Comparison of ENCODE assay signal across 18 mouse cellular contexts in the genomic region with DNA sequence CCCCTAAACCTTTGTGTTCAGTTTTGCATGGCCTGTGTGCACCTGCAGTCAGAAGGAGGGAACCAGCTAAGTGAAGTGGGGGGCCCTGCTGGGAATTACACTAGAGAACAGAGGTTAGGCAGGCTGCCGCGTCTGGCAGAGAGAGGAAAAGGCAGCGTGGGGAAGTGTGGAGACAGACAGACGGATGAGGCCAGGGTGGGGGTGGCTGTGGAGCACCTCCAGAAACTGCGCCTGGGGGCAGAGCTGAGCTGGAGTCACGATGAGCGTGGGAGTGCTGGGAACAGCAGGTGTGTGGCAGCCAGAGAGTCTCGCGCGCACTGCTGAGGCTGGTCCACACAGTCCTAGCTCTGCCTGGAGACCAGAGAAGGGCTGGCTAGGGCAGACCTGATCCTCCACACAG. TPM values are rescaled to one million over a fixed set of nuclear protein-coding genes. Genes with fewer than 3 reads are reported as not detected.
A peak's percentile ranks its signal among the peaks of the same experiment; 100 is the strongest.
DNase-seq lines count a peak whose midpoint lies in the region; ATAC-seq and TF ChIP-seq lines count a peak whose summit lies in the region.
"Had no signal": no experiment of that assay in that cellular context is flagged by ENCODE, and none has a peak within 500 bp of the region (broad histone marks: within the 10 kb centered on the region; RNA-seq: fewer than 3 reads in every experiment).

No protein-coding gene starts in this region.

- H3K9ac ChIP-seq in liver, embryonic 11.5 days (ENCODE audit: low read depth, low read length) = no peak overlapping the region
- H3K9ac ChIP-seq: heart, embryonic 15.5 days; liver, embryonic 14.5 days had no signal

- no peaks in the 10 kb centered on the region for H3K36me3 ChIP-seq in liver, embryonic 11.5 days (ENCODE audit: control insufficient read depth, insufficient read depth, low read length)
- H3K36me3 ChIP-seq: heart, embryonic 15.5 days had no signal

- no peaks in the 10 kb centered on the region for H3K9me3 ChIP-seq in liver, embryonic 11.5 days (ENCODE audit: control insufficient read depth, low read length)
- H3K9me3 ChIP-seq: heart, embryonic 15.5 days; limb, embryonic 10.5 days had no signal

- ATAC-seq in liver, embryonic 11.5 days (replicated peaks; ENCODE audit: low FRiP score) = no peak
- ATAC-seq: hindbrain, embryonic 16.5 days had no signal

- TF ChIP-seq CTCF in layer of hippocampus, adult 2 months (conservative IDR thresholded peaks at IDR 0.05) = no peak; the same call in 1 of the 2 replicates

- H3K4me3 ChIP-seq in layer of hippocampus, adult 2 months = no peak overlapping the region
- H3K4me3 ChIP-seq in liver, embryonic 11.5 days (ENCODE audit: low read depth, low read length) = no peak overlapping the region
- H3K4me3 ChIP-seq: heart, embryonic 15.5 days had no signal

- WGBS in liver, embryonic 11.5 days = 62% methylated on average over 10 of the region's 10 CpGs

- no peak overlapping the region for H3K4me2 ChIP-seq in liver, embryonic 11.5 days

- DNase-seq in thymus, postnatal 14 days = peak; percentile 18
- DNase-seq in thymus, adult 18-20 months = no peak
- DNase-seq in layer of hippocampus, adult 2 months (ENCODE audit: low spot score in 2 of 2) = peak; percentile 81 to 87
- DNase-seq in left cerebral cortex, adult 9 months (ENCODE audit: low spot score in 2 of 2) = peak; percentile 73 to 88
- peak; percentile 90 for DNase-seq in telencephalon, adult 2 months (ENCODE audit: low read depth, low spot score)
- no peak for DNase-seq in natural killer cell, adult 2 months (ENCODE audit: low spot score in 2 of 2)
- DNase-seq in liver, embryonic 11.5 days (ENCODE audit: low spot score) = no peak
- DNase-seq in retina, embryonic 14.5 days (ENCODE audit: low spot score) = no peak
- DNase-seq: adrenal gland, postnatal 36 days; gastrocnemius, postnatal 25 days; kidney, adult 2 months; lung, postnatal 10 days; spleen, adult 18-20 months had no signal

- H3K27me3 ChIP-seq in liver, embryonic 11.5 days (replicated peaks; ENCODE audit: control insufficient read depth, insufficient read depth, low read length) = peaks cover 8% of the 10 kb centered on the region
- H3K27me3 ChIP-seq: heart, embryonic 15.5 days had no signal

- peaks cover 13% of the 10 kb centered on the region for H3K4me1 ChIP-seq in liver, embryonic 11.5 days (replicated peaks; ENCODE audit: control insufficient read depth, insufficient read depth, low read length)

- H3K27ac ChIP-seq in layer of hippocampus, adult 2 months = peak overlapping the region; percentile 67
- no peak overlapping the region for H3K27ac ChIP-seq in liver, embryonic 11.5 days (ENCODE audit: low read depth, low read length)
- H3K27ac ChIP-seq: liver, embryonic 14.5 days had no signal

RNA-seq across cellular contexts. Expression of a gene that starts 10.6 kb away (rescaled TPM):
- 10 to 100 TPM; 69.5 to 71.8 TPM for total RNA-seq in layer of hippocampus, adult 2 months (2021)
- polyA plus RNA-seq in liver, embryonic 11.5 days (2014; fragmentation: Nextera tagmentation; extraction: Ambion mirVana) = 20.6 and 20.7 TPM in 2 replicates

RNA-seq across cellular contexts. Expression of a gene that starts 25.4 kb away (rescaled TPM):
- total RNA-seq in layer of hippocampus, adult 2 months (2021) = 1 to 10 TPM; 6.4 to 6.8 TPM
- 153 and 165 TPM in 2 replicates for polyA plus RNA-seq in liver, embryonic 11.5 days (2014; fragmentation: Nextera tagmentation; extraction: Ambion mirVana)

RNA-seq across cellular contexts. Expression of a gene that starts 25.5 kb away (rescaled TPM):
- 10 to 100 TPM; 37.0 to 42.9 TPM for total RNA-seq in layer of hippocampus, adult 2 months (2021)
- 14.3 and 19.0 TPM in 2 replicates for polyA plus RNA-seq in liver, embryonic 11.5 days (2014; fragmentation: Nextera tagmentation; extraction: Ambion mirVana)

RNA-seq across cellular contexts. Expression of a gene that starts 51.3 kb away (rescaled TPM):
- under 1 TPM in 1 of 2 experiments, not detected in 1; 0.96 TPM for total RNA-seq in layer of hippocampus, adult 2 months (2021)
- polyA plus RNA-seq in liver, embryonic 11.5 days (2014; fragmentation: Nextera tagmentation; extraction: Ambion mirVana) = not detected in 2 replicates
- polyA plus RNA-seq: embryonic facial prominence, embryonic 11.5 days; heart, embryonic 15.5 days; hindbrain, embryonic 16.5 days; kidney, adult 2 months; limb, embryonic 10.5 days; liver, embryonic 14.5 days had no signal

RNA-seq across cellular contexts. Expression of a gene that starts 57.0 kb away (rescaled TPM):
- total RNA-seq in layer of hippocampus, adult 2 months (2021) = not detected
- not detected in 2 replicates for polyA plus RNA-seq in liver, embryonic 11.5 days (2014; fragmentation: Nextera tagmentation; extraction: Ambion mirVana)
- total RNA-seq: adrenal gland, postnatal 36 days; gastrocnemius, postnatal 25 days had no signal
- polyA plus RNA-seq: embryonic facial prominence, embryonic 11.5 days; heart, embryonic 15.5 days; hindbrain, embryonic 16.5 days; kidney, adult 2 months; limb, embryonic 10.5 days; liver, embryonic 14.5 days had no signal

Comparison
In these comparisons a context has a peak if more than half of its experiments do, and no peak if none do; other contexts are left out.
1. DNase-seq: peak in thymus, postnatal 14 days (single experiment), layer of hippocampus, adult 2 months (2 of 2), left cerebral cortex, adult 9 months (2 of 2) and telencephalon, adult 2 months (single experiment); none in thymus, adult 18-20 months (0 of 2), natural killer cell, adult 2 months (0 of 2), liver, embryonic 11.5 days (single experiment) and retina, embryonic 14.5 days (single experiment).